Mouse (Mus musculus) T-helper 17 cell (primary cell): ENCODE results near the gene Ifnab.

ENCODE experiments used
- in situ Hi-C, 2 experiments: fragments of 300-600 bp; cut with MboI, MseI; formaldehyde crosslinking; loops; 1 replicate in 1 of 2; 2 replicates in 1 of 2; pipeline ENCODE4 v1.15.1; 2025; ENCODE audit warnings: high pct_unique_total_duplicates in 2 of 2

Ifnab gene

GRCm38 (mm10) chr4:88691259-88691658 is at the start of gene Ifnab:
TSS of gene Ifnab (minus strand) at chr4:88691359.
- in situ Hi-C loops: loop anchor here in 1 of 2 experiments (5.0 to 25.0 kb wide), 3 partner anchors 36 to 846 kb away; no protein-coding TSS in a partner anchor

GRCm38 (mm10) chr4:88739036-88739435 is 47.9 kb upstream of the Ifnab start:
- in situ Hi-C loops: loop anchor here in 1 of 2 experiments (5.0 kb wide), 2 partner anchors 42 to 63 kb away; partner anchors contain the start of gene Gm13287

GRCm38 (mm10) chr4:88738480-88738879 is 47.3 kb upstream of the Ifnab start:
- in situ Hi-C loops: loop anchor here in 1 of 2 experiments (5.0 kb wide), 2 partner anchors 41 to 64 kb away; partner anchors contain the start of gene Gm13287

GRCm38 (mm10) chr4:88727324-88727723 is 36.2 kb upstream of the Ifnab start:
- in situ Hi-C loops: loop anchor here in 1 of 2 experiments (5.0 kb wide), 1 partner anchor 35 kb away; the partner anchor contains the start of gene Ifnab

- in situ Hi-C loops: loop anchor here in 1 of 2 experiments (5.0 kb wide), 1 partner anchor 34 kb away; the partner anchor contains the start of gene Ifnab
These were observed 35.6 kb upstream of the Ifnab start for GRCm38 (mm10) chr4:88726727-88727126.

GRCm38 (mm10) chr4:88723497-88724090 is 32.4 kb upstream of the Ifnab start:
- in situ Hi-C loops: no loop called here

GRCm38 (mm10) chr4:88721791-88722721 is 30.9 kb upstream of the Ifnab start, which contains the start of the genes Gm26566 and Klhl9:
TSS of gene Gm26566 (plus strand) at chr4:88721805.
TSS of gene Klhl9 (minus strand) at chr4:88722465.
- in situ Hi-C loops: no loop called here

- in situ Hi-C loops: loop anchor here in 1 of 2 experiments (10.0 kb wide), 1 partner anchor 806 kb away; no protein-coding TSS in a partner anchor
These were observed 27.6 kb upstream of the Ifnab start for GRCm38 (mm10) chr4:88718715-88719114.

GRCm38 (mm10) chr4:88715059-88715458 is 23.9 kb upstream of the Ifnab start:
- in situ Hi-C loops: loop anchor here in 1 of 2 experiments (10.0 kb wide), 1 partner anchor 810 kb away; no protein-coding TSS in a partner anchor

- in situ Hi-C loops: loop anchor here in 1 of 2 experiments (10.0 kb wide), 1 partner anchor 811 kb away; no protein-coding TSS in a partner anchor
These were observed 23.1 kb upstream of the Ifnab start for GRCm38 (mm10) chr4:88714281-88714680.

GRCm38 (mm10) chr4:88707128-88707826 is 16.1 kb upstream of the Ifnab start:
- in situ Hi-C loops: no loop called here

GRCm38 (mm10) chr4:88705924-88706323 is 14.8 kb upstream of the Ifnab start:
- in situ Hi-C loops: no loop called here

- in situ Hi-C loops: loop anchor here (5.0 to 25.0 kb wide), 3 partner anchors 38 to 838 kb away; no protein-coding TSS in a partner anchor
These were observed 8.1 kb upstream of the Ifnab start for GRCm38 (mm10) chr4:88699301-88699700.

GRCm38 (mm10) chr4:88698781-88699180 is 7.6 kb upstream of the Ifnab start:
- in situ Hi-C loops: loop anchor here (5.0 to 25.0 kb wide), 3 partner anchors 39 to 839 kb away; no protein-coding TSS in a partner anchor

- in situ Hi-C loops: loop anchor here (5.0 to 25.0 kb wide), 3 partner anchors 40 to 840 kb away; no protein-coding TSS in a partner anchor
These were observed 6.6 kb upstream of the Ifnab start for GRCm38 (mm10) chr4:88697753-88698152.

- in situ Hi-C loops: loop anchor here (5.0 to 25.0 kb wide), 3 partner anchors 40 to 840 kb away; no protein-coding TSS in a partner anchor
These were observed 5.9 kb upstream of the Ifnab start for GRCm38 (mm10) chr4:88697108-88697507.

- in situ Hi-C loops: loop anchor here (5.0 to 25.0 kb wide), 3 partner anchors 41 to 841 kb away; no protein-coding TSS in a partner anchor
These were observed 5.2 kb upstream of the Ifnab start for GRCm38 (mm10) chr4:88696237-88696884.

GRCm38 (mm10) chr4:88693392-88693791 is 2.2 kb upstream of the Ifnab start:
- in situ Hi-C loops: loop anchor here in 1 of 2 experiments (5.0 to 25.0 kb wide), 3 partner anchors 34 to 844 kb away; no protein-coding TSS in a partner anchor

- in situ Hi-C loops: loop anchor here in 1 of 2 experiments (5.0 to 25.0 kb wide), 3 partner anchors 35 to 845 kb away; no protein-coding TSS in a partner anchor
These were observed 1.4 kb upstream of the Ifnab start for GRCm38 (mm10) chr4:88692537-88692936.

GRCm38 (mm10) chr4:88683812-88684211 is 7.3 kb downstream of the Ifnab start, which contains the start of gene Ifna2:
TSS of gene Ifna2 (minus strand) at chr4:88683912.
- in situ Hi-C loops: loop anchor here in 1 of 2 experiments (25.0 kb wide), 2 partner anchors 578 to 853 kb away; no protein-coding TSS in a partner anchor
